Mouse (Mus musculus) neural tube, embryonic 11.5 days (tissue): ENCODE measurements at regions not wholly inside any gene's neighbourhood (a gene's known extent, or its start where the extent isn't known, plus 50 kb on each side); places are given as distances from the start of the nearest gene placed in this dataset.

Experiments
- ATAC-seq: fragments of 200-750 bp; cut with Nextera tagmentation; 2 replicates; pipeline ENCODE4 v1.8.0; 2017; ENCODE audit warnings: moderate number of reproducible peaks, mild to moderate bottlenecking, moderate TSS enrichment, moderate library complexity; ENCODE audit not compliant: insufficient read depth, low FRiP score, low TSS enrichment
- DNase-seq: peaks from one replicate; pipeline ENCODE4 v3.0.0-alpha.2; 2015; ENCODE audit warnings: low spot score
- H3K27ac ChIP-seq: fragments of 300-500 bp; sonication (generic); 2 replicates; pipeline ENCODE4 v1.5.1; 2014; ENCODE audit warnings: low read depth, mild to moderate bottlenecking, low read length
- H3K27me3 ChIP-seq: fragments of 300-500 bp; sonication (generic); 2 replicates; pipeline ENCODE4 v1.6.1; 2014; ENCODE audit warnings: mild to moderate bottlenecking, low read length, mixed read lengths; ENCODE audit not compliant: control insufficient read depth, insufficient read depth
- H3K36me3 ChIP-seq: fragments of 300-500 bp; sonication (generic); 2 replicates; pipeline ENCODE4 v1.6.1; 2014; ENCODE audit warnings: mild to moderate bottlenecking, low read length, moderate library complexity, mixed read lengths; ENCODE audit not compliant: control insufficient read depth, insufficient read depth
- H3K4me1 ChIP-seq: fragments of 300-500 bp; sonication (generic); 2 replicates; pipeline ENCODE4 v1.6.1; 2014; ENCODE audit warnings: low read length, mixed read lengths; ENCODE audit not compliant: control insufficient read depth, insufficient read depth
- H3K4me2 ChIP-seq: fragments of 300-500 bp; sonication (generic); 2 replicates; pipeline ENCODE4 v1.6.1; 2014; ENCODE audit warnings: low read depth, mild to moderate bottlenecking, moderate library complexity
- H3K4me3 ChIP-seq: fragments of 300-500 bp; sonication (generic); 2 replicates; pipeline ENCODE4 v1.5.1; 2014; ENCODE audit warnings: low read depth, low read length
- H3K9ac ChIP-seq: fragments of 300-500 bp; sonication (generic); 2 replicates; pipeline ENCODE4 v1.6.1; 2014; ENCODE audit warnings: mild to moderate bottlenecking, low read length
- H3K9me3 ChIP-seq: fragments of 300-500 bp; sonication (generic); 2 replicates; pipeline ENCODE4 v1.6.1; 2016; ENCODE audit warnings: low read length; ENCODE audit not compliant: control insufficient read depth
- WGBS: fragments of 180-500 bp; shearing (Covaris S2); extraction: QIAGEN DNeasy Blood & Tissue Kit; methylation state at CpG from one replicate; pipeline ENCODE4 v1.1.7; 2014; 5-methylcytosine and 5-hydroxymethylcytosine counted together

- no peak for DNase-seq
- no peak overlapping the region for H3K27ac ChIP-seq
- no peak overlapping the region for H3K4me3 ChIP-seq
- H3K9me3 ChIP-seq: no peaks in the 10 kb centered on the region
- H3K4me2 ChIP-seq: no peak overlapping the region
- ATAC-seq: no peak
- no peaks in the 10 kb centered on the region for H3K36me3 ChIP-seq
- no peaks in the 10 kb centered on the region for H3K27me3 ChIP-seq
- 96% methylated on average over 6 of the region's 6 CpGs for WGBS
- H3K4me1 ChIP-seq: no peaks in the 10 kb centered on the region
- H3K9ac ChIP-seq: no peak overlapping the region
Measured at GRCm38 (mm10) chr12:52622398-52622797, 76.8 kb upstream of the Akap6 start.

- Histone ChIP-seq H3K27me3 (no peaks in the 10 kb centered on the region), H3K4me2 (no peak overlapping the region), H3K9ac (no peak overlapping the region), H3K4me1 (no peaks in the 10 kb centered on the region), H3K9me3 (no peaks in the 10 kb centered on the region), H3K36me3 (no peaks in the 10 kb centered on the region), H3K4me3 (no peak overlapping the region), H3K27ac (no peak overlapping the region)
- ATAC-seq (no peak), DNase-seq (no peak)
- WGBS: 69% methylated on average over 10 of the region's 10 CpGs
Measured at GRCm38 (mm10) chr12:52623416-52624108, 75.6 kb upstream of the Akap6 start.

- 90% methylated on average over 1 of the region's 1 CpGs for WGBS
Measured at GRCm38 (mm10) chr12:52624871-52625270, 74.3 kb upstream of the Akap6 start.

GRCm38 (mm10) chr12:52628771-52629170 is 70.4 kb upstream of the Akap6 start:
- WGBS: 72% methylated on average over 5 of the region's 5 CpGs
- no peaks in the 10 kb centered on the region for H3K9me3 ChIP-seq
- H3K27me3 ChIP-seq: no peaks in the 10 kb centered on the region
- H3K27ac ChIP-seq: no peak overlapping the region
- H3K9ac ChIP-seq: no peak overlapping the region
- no peak overlapping the region for H3K4me3 ChIP-seq
- no peak for ATAC-seq
- no peaks in the 10 kb centered on the region for H3K4me1 ChIP-seq
- no peak for DNase-seq
- H3K4me2 ChIP-seq: no peak overlapping the region
- H3K36me3 ChIP-seq: no peaks in the 10 kb centered on the region

More at GRCm38 (mm10) chr12:52624871-52625270, 74.3 kb upstream of the Akap6 start:
- no peaks in the 10 kb centered on the region for H3K9me3 ChIP-seq
- no peak for DNase-seq
- no peak overlapping the region for H3K4me2 ChIP-seq
- H3K27me3 ChIP-seq: no peaks in the 10 kb centered on the region
- no peak for ATAC-seq
- no peak overlapping the region for H3K27ac ChIP-seq
- no peaks in the 10 kb centered on the region for H3K4me1 ChIP-seq
- H3K9ac ChIP-seq: no peak overlapping the region
- H3K4me3 ChIP-seq: no peak overlapping the region
- no peaks in the 10 kb centered on the region for H3K36me3 ChIP-seq

GRCm38 (mm10) chr12:52635121-52635878 is 63.9 kb upstream of the Akap6 start:
- H3K36me3 ChIP-seq: no peaks in the 10 kb centered on the region
- DNase-seq: no peak
- no peak overlapping the region for H3K4me2 ChIP-seq
- no peak overlapping the region for H3K4me3 ChIP-seq
- no peaks in the 10 kb centered on the region for H3K4me1 ChIP-seq
- no peaks in the 10 kb centered on the region for H3K9me3 ChIP-seq
- no peaks in the 10 kb centered on the region for H3K27me3 ChIP-seq
- ATAC-seq: no peak
- H3K9ac ChIP-seq: no peak overlapping the region
- no peak overlapping the region for H3K27ac ChIP-seq
- 76% methylated on average over 8 of the region's 8 CpGs for WGBS

GRCm38 (mm10) chr12:52636186-52636881 is 62.8 kb upstream of the Akap6 start:
- no peak for ATAC-seq
- Histone ChIP-seq H3K4me3 (no peak overlapping the region), H3K4me2 (no peak overlapping the region), H3K9me3 (no peaks in the 10 kb centered on the region), H3K9ac (no peak overlapping the region), H3K36me3 (no peaks in the 10 kb centered on the region), H3K27ac (no peak overlapping the region), H3K27me3 (no peaks in the 10 kb centered on the region), H3K4me1 (no peaks in the 10 kb centered on the region)
- DNase-seq: no peak
- WGBS: 69% methylated on average over 6 of the region's 6 CpGs

- H3K4me2 ChIP-seq: no peak overlapping the region
Measured at GRCm38 (mm10) chr12:52636920-52637319, 62.3 kb upstream of the Akap6 start.

GRCm38 (mm10) chr12:52637506-52638249 is 61.5 kb upstream of the Akap6 start:
- Histone ChIP-seq H3K27ac (no peak overlapping the region), H3K4me2 (no peak overlapping the region), H3K36me3 (no peaks in the 10 kb centered on the region), H3K4me1 (no peaks in the 10 kb centered on the region), H3K4me3 (no peak overlapping the region), H3K27me3 (no peaks in the 10 kb centered on the region), H3K9ac (no peak overlapping the region), H3K9me3 (no peaks in the 10 kb centered on the region)
- DNase-seq (peak; percentile 32), ATAC-seq (no peak)
- 68% methylated on average over 14 of the region's 14 CpGs for WGBS

More at GRCm38 (mm10) chr12:52636920-52637319, 62.3 kb upstream of the Akap6 start:
- Histone ChIP-seq H3K4me3 (no peak overlapping the region), H3K9ac (no peak overlapping the region), H3K27me3 (no peaks in the 10 kb centered on the region), H3K27ac (no peak overlapping the region), H3K9me3 (no peaks in the 10 kb centered on the region), H3K36me3 (no peaks in the 10 kb centered on the region), H3K4me1 (no peaks in the 10 kb centered on the region)
- ATAC-seq (no peak), DNase-seq (no peak)
- 94% methylated on average over 4 of the region's 4 CpGs for WGBS
